Mouse (Mus musculus) E14TG2a.4 (cell line): ENCODE measurements around the gene Exosc7.

Experiments
- H3K27me3 ChIP-seq: 2 replicates; pipeline ENCODE4 v1.6.1; 2014; ENCODE audit warnings: low read length, control low read depth; ENCODE audit not compliant: insufficient read depth
- H3K36me3 ChIP-seq: 2 replicates; pipeline ENCODE4 v1.6.1; 2014; ENCODE audit warnings: low read length, control low read depth; ENCODE audit not compliant: insufficient read depth
- H3K4me1 ChIP-seq: replicated peaks from 2 replicates; pipeline ENCODE4 v1.6.1; 2014; ENCODE audit warnings: low read depth, low read length, control low read depth
- H3K4me3 ChIP-seq: replicated peaks from 2 replicates; pipeline ENCODE4 v1.5.1; 2014; ENCODE audit warnings: mild to moderate bottlenecking, low read length
- H3K9me3 ChIP-seq: 2 replicates; pipeline ENCODE4 v1.6.1; 2014; ENCODE audit warnings: low read length, control low read depth
- CTCF ChIP-seq: conservative IDR thresholded peaks from 2 replicates; pipeline ENCODE4 v1.5.1; 2014; ENCODE audit warnings: low read length
- NANOG ChIP-seq: IDR thresholded peaks from 2 replicates; pipeline ENCODE4 v1.6.1; 2014; ENCODE audit warnings: borderline replicate concordance, low read length, mixed read lengths
- POU5F1 ChIP-seq: IDR thresholded peaks from 2 replicates; pipeline ENCODE4 v1.6.1; 2014; ENCODE audit warnings: low read length, borderline replicate concordance

The Exosc7 gene

DNA sequence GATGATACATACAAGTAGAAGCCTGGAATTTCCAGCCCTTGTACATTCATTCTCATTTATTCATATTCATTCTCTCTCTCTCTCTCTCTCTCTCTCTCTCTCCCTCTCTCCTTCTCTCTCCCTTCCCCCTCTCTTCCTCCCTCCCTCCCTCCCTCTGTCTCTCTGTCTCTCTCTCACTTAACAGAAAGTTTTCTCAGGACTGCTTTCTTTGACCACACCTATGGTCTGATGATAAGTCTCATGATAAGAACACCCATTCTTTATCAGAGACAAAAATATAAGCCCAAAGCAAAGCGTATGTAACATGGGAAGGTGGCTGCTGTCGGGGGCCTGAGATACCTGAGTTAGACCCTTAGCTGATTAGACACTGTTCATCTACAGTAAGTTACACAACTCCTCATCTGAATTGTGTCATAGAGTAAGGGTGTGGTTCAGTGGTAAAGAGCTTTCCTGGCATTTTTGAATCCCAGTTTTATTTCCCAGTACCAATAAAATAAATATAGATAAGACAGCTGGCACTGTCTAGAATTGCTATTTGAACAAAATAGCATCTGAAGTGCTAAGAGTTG, 11.5 kb downstream of the Exosc7 start:
- Histone ChIP-seq H3K9me3 (no peaks in the 10 kb centered on the region), H3K36me3 (peaks cover 94% of the 10 kb centered on the region), H3K4me3 (no peak overlapping the region), H3K27me3 (no peaks in the 10 kb centered on the region), H3K4me1 (no peaks in the 10 kb centered on the region)
- TF ChIP-seq NANOG (no peak), POU5F1 (no peak)

DNA sequence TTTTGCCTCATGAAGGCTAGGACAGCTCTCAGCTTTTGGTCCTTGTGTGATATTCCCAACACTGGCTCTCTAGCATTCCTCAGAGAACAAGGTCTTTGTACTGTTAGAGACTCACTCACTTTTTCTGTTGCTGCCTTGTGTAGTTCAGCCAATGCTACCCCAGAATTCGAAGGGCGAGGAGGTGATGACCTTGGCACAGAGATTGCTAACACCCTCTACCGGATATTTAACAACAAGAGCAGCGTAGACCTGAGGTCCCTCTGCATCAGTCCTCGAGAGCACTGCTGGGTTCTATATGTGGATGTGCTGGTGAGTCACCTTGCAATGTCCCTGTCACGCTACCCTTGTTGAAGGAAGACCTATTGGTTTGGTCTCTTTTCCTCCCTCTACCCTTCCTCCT, 14.6 kb downstream of the Exosc7 start:
- Histone ChIP-seq H3K36me3 (peaks cover 96% of the 10 kb centered on the region), H3K4me3 (no peak overlapping the region), H3K9me3 (no peaks in the 10 kb centered on the region), H3K4me1 (no peaks in the 10 kb centered on the region), H3K27me3 (no peaks in the 10 kb centered on the region)
- TF ChIP-seq NANOG (no peak), CTCF (no peak), POU5F1 (no peak)

DNA sequence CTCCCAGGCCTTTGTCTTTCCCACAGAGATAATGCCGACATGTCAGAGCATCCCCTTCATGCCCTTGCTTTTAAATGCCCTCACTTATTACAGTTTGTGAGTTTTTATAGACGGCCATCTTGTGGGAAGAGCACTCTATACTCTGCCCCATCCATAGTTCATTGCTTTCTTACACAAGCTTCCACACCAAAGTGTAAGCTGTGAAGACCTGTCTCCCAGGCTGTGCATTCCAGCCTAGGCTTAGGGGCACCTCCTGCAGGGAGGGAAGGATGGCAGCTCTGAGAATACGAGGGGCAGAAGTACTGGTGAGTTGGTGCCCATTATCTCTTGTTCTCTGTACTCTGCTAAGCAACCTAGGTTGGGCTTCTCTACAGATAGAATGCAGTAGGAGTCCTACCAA, 20.0 kb downstream of the Exosc7 start:
- peaks cover 100% of the 10 kb centered on the region for H3K36me3 ChIP-seq
- H3K27me3 ChIP-seq: no peaks in the 10 kb centered on the region
- TF ChIP-seq NANOG (no peak), CTCF (no peak), POU5F1 (no peak)
- H3K4me1 ChIP-seq: no peaks in the 10 kb centered on the region
- no peaks in the 10 kb centered on the region for H3K9me3 ChIP-seq
- H3K4me3 ChIP-seq: no peak overlapping the region

DNA sequence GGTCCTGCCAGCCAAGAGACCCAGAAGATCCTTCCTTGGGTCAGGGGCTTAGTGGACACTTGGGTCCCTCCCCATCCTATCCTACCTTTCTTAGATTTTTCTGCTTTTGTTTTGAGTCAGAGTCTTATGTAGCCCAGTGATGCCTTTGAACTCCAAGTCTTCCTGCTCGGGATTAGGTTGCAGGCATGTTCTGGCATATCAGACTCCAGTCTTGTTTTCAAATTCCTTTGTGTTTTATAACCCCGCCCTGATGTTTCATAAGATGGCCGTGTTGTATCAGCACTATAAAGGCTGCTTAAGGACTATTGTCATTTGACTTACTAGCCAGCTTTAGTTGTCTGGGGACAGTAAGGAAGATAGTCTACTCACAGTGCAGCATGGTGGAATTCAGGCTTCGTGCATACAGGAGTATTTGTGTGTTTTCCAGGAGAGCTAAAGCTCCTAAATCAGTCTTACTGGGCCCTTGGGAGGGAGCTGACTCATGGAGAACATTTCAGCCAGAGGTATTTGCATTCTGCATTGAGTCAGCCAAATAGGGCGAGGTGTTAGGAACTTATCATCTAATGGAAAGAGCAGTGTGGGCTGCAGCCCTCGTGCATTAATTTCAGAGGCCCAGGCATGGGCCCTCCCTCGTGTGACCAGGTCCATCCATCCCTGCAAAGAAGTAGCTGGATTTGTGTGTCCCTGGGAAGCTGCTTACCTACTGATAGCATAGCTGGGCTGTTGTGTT, 24.1 kb downstream of the Exosc7 start:
- TF ChIP-seq NANOG (no peak), CTCF (no peak), POU5F1 (no peak)
- H3K4me1 ChIP-seq: no peaks in the 10 kb centered on the region
- H3K36me3 ChIP-seq: peaks cover 95% of the 10 kb centered on the region
- H3K27me3 ChIP-seq: no peaks in the 10 kb centered on the region
- H3K9me3 ChIP-seq: peaks cover 39% of the 10 kb centered on the region
- no peak overlapping the region for H3K4me3 ChIP-seq

DNA sequence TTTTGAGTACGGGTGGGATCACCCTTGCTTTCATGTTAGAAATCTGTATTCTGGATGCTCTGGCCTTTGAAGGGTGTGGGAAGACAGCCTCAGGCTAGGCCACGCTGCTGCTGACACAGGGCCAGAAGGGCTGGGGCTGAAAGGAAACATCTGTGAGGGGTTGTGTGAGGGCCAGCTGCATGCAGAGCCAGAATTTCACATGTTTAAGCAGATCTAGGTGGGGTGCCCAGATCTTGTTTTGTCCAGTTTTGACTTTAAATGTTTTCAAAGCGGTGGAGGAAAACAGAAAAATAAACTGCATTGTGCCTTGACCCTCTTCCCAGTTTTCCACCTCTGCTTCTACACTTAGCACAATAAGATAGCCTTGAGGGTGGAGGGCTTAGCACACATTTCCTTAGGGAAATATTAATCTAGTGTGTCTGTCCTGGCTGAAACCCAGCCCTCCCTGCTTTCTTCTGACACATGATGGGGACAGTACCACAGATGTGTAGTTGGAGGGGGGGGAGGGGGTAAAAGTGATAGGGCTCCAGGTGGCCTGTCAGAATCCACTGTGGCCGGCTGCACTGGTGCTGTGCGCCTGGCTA, 26.0 kb downstream of the Exosc7 start:
- H3K4me3 ChIP-seq: no peak overlapping the region
- H3K27me3 ChIP-seq: no peaks in the 10 kb centered on the region
- peaks cover 58% of the 10 kb centered on the region for H3K9me3 ChIP-seq
- H3K4me1 ChIP-seq: no peaks in the 10 kb centered on the region
- TF ChIP-seq NANOG (no peak), POU5F1 (no peak), CTCF (no peak)
- H3K36me3 ChIP-seq: peaks cover 84% of the 10 kb centered on the region

DNA sequence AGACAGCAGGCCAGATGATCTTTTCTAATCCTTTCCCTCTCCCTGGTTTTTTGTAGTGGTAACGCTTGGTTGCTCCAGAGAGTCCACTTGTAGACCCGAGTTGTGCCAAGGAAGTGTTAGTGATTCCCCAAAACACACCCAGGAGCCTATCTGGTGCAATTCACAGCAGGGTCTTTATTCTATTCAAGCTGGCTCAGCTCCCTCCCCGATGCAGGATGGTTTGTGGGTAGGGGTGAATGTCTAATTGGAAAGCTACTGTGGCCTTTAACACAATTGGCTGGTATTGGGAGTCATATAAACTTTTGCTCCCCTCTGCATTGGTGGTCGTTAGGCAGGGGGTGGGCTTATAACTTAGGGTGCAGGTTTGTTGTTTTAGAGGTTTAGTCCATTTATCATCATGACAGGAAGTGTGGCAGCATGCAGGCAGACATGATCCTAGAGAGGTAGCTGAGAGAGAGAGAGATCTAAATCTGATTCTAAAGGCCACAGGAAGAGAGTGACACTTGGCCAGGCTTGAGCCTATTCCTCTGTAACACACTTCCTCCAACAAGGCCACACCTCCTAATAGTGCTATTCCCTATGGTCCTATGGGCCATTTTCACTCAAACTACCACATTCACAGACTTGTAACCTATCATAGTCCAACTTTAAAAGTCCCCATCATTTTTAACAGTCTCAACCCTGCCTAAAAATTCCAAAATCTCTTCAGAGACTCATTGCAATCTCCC, 27.0 kb downstream of the Exosc7 start:
- Histone ChIP-seq H3K36me3 (peaks cover 78% of the 10 kb centered on the region), H3K4me1 (no peaks in the 10 kb centered on the region), H3K9me3 (peaks cover 68% of the 10 kb centered on the region), H3K27me3 (no peaks in the 10 kb centered on the region), H3K4me3 (no peak overlapping the region)
- TF ChIP-seq CTCF (no peak), POU5F1 (no peak), NANOG (no peak)

DNA sequence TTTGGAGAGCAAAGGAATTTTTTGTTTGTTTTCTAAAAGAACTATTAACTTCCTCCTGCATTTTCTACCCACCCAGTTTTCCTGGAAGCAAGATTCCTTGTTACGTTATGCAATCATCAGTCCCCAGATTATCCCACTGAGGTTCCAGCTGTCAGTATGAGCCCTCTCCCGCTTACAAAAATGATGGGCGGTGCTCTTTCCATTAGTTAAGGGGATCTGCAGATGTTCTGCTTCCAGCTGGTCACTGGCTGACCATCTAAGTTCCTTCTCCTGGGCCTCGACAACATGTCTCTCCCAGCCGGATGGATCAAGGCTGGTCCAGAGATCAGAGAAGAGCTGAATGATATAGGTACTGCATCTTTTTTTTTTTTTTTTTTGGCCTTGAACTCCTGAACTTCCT, 35.4 kb downstream of the Exosc7 start:
- TF ChIP-seq POU5F1 (no peak), NANOG (no peak), CTCF (no peak)
- Histone ChIP-seq H3K36me3 (peaks cover 7% of the 10 kb centered on the region; the same call in 1 of the 2 replicates), H3K4me3 (no peak overlapping the region), H3K4me1 (no peaks in the 10 kb centered on the region), H3K9me3 (peaks cover 47% of the 10 kb centered on the region), H3K27me3 (peaks cover 2% of the 10 kb centered on the region; the same call in 1 of the 2 replicates)

DNA sequence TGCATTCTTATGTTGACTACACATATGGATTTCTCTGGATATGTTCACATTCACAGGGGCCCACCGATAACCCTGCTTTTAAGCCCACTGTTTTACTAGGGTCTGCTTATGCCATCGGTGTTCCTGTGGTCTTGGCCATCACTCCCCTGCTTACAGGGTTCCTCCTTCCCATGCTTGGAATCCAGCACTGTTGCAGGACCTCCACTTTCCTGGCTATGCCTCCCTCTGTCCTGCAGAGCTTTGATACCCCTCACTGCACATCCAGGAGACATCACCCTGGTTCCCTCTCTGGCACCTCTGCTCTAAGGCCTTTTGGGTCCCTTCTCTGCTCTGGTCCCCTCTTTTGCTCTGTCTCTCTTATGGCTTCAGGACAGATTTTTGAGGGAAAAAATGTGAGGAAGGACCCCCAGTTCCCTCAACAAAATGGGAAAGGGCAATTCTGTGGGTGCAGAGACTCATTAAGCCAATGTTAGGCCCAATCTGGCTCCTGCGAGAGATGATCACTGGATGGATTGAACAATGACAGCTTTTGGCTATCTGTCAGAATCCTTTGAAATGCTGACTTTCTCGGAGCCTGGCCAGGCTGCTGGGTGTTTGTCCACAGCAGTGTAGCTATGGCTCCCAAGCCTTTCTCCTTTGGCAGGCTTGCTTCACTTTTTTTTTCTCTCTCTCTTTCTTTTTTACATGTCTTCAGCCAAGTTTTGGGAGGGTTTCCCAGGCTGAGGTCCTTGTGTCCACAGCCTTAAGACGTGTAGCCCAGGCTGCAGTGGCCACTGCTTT, 37.4 kb downstream of the Exosc7 start, which contains the start of gene Clec3b:
TSS of gene Clec3b (plus strand) at position 706 of the 780 bp plus-strand sequence.
- Histone ChIP-seq H3K4me3 (no peak within 1 kb of the TSS), H3K27me3 (peaks cover 6% of the 10 kb centered on the region), H3K9me3 (peaks cover 27% of the 10 kb centered on the region), H3K4me1 (no peaks in the 10 kb centered on the region), H3K36me3 (no peaks in the 10 kb centered on the region)
- no peak for TF ChIP-seq POU5F1
- TF ChIP-seq CTCF: no peak
- TF ChIP-seq NANOG: no peak
